Mouse (Mus musculus) megakaryocyte-erythroid progenitor cell, adult 5-6 weeks (primary cell): ENCODE measurements around the gene Ctdspl2. TPM values are rescaled to one million over a fixed set of nuclear protein-coding genes. Genes with fewer than 3 reads are reported as not detected.
"Not testable (repeated sequence)": the region's sequence is repeated elsewhere in the genome, so short reads cannot be mapped to it uniquely, and the experiment has no call there.

Source experiments
- ATAC-seq: replicated peaks from 2 replicates; pipeline ENCODE4 v1.8.0; 2016; ENCODE audit warnings: mild to moderate bottlenecking, inconsistent platforms; ENCODE audit not compliant: severe bottlenecking, poor library complexity, low FRiP score, low TSS enrichment
- total RNA-seq, 2 experiments: library from RNA; stranded (forward) in 1 of 2; stranded (reverse) in 1 of 2; fragments of 200-1000, 215-1000 nt in 1 of 2; fragments of >200 nt in 1 of 2; fragmentation: Nextera tagmentation in 1 of 2; gene quantifications; 2 replicates each; pipeline ENCODE4 v1.2.3; 2014 to 2017

Ctdspl2 gene
- 34.2 and 37.9 TPM in 2 replicates for total RNA-seq (2014; fragmentation: Nextera tagmentation)
- 62.2 and 78.4 TPM in 2 replicates for total RNA-seq (2017)

DNA sequence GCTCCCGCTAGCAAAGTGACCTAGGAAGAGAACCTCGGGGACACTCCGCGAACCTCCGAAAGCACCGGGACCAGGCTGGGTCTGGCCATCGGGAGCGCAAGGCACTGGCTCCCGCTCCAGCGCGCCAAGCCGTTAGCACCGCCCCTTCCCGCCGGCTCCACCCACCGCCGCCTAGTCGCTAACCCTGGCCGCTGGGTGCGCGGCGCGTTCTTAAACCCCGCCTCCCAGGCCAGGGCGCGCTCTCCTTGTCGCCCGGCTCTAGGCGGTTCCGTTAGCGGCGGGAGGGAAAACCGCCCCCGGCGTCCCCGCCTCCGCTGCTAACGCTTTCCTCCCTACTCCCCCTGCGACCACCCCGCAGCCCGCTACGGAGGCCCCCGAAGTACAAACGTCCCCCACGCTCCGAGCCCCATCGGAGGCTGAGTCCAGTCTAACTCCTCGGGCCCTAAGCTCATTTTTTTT lies at the start of gene Ctdspl2, which contains the start of gene Mageb3:
TSS of gene Ctdspl2 (plus strand) at position 237 of the 459 bp plus-strand sequence.
TSS of gene Mageb3 (minus strand) at position 328 of the 459 bp plus-strand sequence.
- peak; percentile 94 for ATAC-seq

DNA sequence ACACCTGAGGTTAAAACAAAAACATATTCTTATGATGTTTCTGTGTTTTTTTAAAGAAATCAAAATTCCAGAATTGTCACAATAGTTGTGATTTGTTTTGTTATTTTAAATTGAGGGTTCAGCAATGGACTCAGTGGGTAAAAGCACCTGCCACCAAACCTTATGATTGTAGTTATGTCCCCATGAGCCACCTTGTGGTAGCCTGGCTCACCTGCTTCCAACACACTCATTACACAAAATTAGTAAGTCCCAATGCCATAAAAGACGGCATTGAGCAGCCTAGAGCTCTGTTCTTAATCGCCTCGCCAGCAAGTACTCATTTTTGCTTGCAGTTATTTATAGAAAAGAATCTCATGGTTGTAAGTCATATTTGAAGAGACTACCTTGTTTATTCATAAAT lies 45.8 kb upstream of the Ctdspl2 start:
- no peak for ATAC-seq

DNA sequence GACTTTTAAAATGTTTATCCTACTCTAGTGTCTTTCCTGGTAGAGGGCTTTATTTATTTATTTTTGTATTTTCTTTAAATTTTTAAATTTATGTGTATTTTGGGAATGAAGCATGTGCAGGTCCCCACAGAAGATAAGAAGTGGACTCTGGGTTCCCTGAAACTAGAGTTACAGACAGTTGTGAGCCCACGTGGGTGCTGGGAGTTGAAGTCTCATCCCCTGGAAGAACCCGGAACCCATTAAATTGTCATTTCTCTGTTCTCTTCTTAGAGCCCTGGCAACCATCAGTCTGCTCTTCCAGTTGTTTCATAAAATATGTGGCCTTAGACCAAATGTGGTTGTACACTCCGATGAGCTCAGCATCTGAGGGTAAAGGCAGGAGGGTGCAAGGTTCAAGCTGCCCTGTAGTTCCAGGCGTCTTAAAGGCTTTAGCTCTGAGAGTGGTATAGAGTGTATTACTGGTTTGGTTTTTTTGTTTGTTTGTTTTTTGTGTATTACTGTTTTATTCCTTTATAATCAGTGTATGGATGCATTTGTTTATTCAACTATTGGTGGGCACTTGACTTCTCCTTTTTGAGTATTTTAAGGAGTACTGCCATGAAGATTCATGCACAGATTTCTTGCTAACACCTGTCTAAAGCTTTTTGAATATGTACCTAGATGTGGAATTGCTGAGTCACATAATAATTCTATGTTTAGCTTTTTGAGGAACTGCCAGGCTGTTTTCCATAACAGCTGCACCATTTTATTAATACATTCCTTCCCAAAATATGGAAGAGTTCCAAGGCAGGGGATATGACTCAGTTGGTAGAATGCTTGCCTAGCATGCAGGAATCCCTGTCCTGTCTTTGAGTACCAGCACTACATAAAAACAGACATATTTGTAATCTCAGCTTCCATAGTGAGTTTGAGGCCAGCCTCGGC lies 39.5 kb upstream of the Ctdspl2 start:
- no peak for ATAC-seq

DNA sequence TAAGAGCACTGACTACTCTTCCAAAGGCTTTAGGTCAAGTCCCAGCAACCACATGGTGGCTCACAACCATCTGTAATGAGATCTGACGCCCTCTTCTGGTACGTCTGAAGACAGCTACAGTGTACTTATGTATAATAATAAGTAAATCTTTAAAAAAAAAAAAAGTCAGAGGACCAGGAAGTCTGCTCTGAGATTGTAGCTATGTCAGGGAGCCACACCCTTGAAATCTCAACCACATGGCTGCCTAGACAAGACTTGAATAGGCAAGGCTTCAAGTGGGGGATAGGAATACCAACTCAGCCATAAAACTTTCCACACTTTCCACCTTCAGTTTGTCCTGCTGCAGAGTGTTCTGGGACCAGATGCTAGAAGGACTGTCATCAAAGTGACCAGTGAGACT lies 18.2 kb upstream of the Ctdspl2 start:
- ATAC-seq, result peak; percentile 44; the same call in 1 of the 2 replicates

DNA sequence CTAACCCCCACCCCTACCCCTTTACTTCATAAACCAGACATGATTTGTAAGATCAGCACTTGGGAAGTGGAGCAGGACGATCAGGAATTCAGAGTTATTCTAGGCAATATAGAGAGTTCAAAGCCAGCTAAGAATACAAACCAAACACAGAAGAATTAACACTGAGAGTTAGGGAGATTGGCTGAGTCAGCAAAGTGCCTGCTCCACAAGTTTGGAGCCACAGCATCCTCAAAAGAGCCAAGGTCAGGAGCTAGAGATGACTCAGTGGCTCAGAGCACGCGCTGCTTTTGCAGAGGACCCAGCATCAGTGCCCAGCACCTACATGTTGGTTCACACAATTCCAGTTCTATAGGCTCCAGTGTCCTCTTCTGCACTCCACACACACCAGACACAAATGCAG lies 12.4 kb upstream of the Ctdspl2 start:
- ATAC-seq, result no peak

DNA sequence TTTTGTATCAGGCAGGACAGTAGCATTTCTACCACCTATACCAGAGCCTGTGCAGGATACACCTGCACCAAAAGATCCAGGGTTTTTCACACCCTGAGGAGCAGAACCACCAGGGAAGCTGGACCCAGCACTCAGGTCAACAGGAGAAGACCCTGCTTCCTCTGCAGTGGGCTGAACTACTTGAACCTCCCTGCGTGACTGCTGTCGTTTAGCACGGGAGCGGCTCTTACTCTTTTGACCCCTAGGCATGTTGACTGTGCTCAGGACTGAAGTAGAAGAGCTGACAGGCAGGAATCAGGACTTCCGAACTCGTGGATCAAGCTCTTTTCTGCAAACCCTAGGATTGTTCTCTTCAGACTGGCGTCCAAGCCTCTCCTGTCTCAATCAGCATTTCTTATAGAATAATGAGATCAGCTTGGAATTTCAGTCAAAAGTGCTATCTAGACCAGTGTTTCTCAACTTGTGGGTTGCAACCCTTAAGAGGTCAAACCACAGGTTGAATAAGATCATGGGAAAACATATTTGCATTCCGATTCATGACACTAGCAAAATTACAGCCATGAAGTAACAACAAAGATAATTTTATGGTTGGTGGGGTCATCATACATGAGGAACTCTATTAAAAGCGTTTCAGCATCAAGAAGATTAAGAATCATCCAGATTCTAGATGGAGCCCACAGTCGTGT lies 687 bp upstream of the Ctdspl2 start:
- no peak for ATAC-seq

DNA sequence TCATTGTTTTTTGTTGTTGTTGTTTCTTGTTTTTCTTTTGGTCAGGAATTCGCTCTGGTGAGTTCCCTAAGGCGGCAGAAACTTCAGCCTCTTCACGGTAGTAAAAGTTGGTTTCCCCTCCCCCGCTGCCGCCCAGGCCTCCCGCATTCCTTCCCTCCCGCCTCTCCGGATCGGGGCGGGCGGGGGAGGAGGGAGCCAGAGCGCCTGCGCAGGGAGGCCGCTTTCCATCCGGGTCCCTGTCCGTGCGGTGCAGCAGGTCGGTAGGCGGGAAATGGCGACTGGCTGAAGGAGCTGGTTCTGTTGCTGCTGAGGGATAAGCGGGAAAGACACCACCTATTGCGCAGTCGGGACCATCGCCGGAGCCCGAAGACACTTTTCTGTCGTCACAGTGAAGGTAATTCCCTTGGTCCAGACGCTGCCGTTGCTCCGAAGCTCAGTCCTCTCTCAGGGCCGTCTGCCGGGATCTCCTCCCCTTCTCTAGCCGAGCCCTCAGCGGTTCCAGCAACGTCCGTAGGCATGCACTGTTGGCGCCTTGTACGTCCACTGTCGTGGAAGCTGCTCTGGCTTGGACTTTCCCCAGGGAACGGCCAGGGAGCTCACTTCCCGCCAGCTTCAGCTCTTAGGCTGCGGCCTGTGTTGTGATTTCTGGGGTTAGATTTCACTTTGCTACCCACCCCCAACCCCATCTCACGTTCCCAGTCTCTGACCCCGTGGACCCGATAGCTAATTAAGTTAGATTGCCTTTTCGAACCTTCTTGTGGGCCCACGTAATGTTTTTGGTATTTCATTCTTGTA lies 620 bp downstream of the Ctdspl2 start:
- ATAC-seq, result peak; percentile 83

DNA sequence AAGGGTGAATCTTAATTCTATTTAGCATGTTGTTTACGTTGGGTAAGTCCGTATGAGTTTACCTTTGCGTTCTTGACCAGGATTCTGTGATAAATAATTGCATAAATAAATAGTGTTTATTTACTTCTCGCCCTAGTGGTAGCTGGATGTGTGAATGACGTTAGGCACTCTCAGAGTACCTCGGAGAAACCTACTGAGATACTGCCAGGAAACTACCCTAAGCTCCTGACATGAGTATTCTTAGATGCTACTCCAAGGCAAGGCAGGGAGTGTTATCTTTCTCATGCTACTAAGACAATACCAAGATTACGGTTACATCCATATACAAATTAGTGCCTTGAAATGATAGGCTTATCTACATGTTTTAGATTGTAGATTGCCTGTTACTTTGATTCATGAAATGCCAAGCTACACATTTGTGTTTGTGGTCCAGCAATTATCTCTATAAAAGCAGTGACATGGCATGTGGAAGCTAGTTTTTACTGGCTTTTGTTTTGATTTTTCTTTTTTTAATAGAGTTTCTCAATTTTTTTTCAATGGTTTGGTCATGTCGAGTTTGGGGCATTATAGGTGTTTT lies 1.5 kb downstream of the Ctdspl2 start:
- no peak; the same call in 1 of the 2 replicates for ATAC-seq

DNA sequence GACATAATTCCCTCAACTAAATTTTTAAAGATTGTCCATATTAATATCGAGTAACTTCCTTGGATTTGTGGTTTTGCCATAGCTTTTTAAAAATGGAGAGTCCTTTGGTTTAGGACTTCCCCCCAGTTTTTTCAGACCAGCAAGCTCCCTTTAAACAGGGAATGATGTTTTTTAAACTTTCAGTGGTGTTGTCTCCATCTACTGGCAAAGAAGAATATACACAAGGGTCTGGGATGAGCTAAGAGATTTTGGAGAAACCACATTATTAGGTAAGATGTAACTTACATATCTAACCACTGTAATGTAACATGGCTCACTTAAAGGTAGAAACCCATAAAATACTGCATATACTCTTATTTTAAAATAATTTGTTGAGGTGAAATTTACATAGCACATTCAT lies 39.9 kb downstream of the Ctdspl2 start:
- no peak for ATAC-seq

DNA sequence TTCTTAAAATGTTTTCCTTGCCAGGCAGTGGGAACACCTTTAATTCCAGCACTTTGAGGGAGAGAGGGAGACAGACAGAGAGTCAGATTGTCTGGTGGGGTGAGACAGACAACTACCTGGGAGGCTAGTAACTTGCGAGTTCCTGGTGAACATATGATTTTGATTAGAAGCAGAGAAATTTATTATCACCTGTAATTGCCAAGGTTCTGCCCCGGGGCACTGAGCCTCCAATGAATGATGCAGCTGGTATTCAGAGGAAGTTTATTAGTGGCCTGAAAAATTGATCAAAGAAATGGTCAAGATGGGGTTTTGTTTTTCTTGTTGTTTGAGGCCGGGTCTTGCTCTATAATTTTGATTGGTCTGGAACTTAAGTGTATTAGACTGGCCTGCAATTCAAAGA lies 53.0 kb downstream of the Ctdspl2 start:
- ATAC-seq, result no peak

DNA sequence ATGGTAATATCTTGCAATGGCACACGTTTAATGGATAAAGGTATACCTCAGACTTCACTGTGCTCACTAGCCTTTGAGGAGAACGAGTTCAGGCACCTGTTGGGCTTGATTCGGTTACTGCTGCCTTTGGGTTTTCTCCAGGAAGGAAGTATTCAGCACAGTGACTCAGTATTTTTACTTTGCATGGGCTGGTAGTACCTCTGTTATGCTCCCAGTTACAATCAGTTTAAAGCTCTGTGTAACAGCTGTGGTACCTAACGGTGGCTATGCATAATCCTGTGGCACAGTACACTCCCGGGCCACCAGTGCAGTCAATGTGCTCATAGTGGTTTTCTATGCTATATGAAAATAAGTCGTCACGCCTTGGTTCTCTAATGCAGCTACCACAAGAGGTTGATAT lies 55.6 kb downstream of the Ctdspl2 start:
- peak; percentile 77 for ATAC-seq

DNA sequence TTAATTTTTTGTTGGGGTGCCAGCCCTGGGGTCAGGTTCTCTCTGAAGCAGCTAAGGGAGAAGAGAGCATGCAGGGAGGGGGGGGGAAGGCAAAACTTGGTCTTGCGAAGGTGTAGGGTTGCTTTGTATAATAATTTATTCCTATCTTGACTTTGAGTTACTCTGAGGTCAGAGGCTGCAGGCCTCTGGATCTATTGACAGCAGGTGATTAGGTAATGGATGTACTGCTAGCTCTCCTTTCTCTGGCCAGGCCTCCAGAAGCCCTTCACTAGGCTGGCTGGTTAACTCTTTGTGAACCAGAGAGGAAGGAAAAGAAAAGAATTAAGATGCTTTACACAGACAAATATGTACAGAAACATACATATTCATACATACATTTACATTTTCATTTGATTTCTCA lies 62.9 kb downstream of the Ctdspl2 start:
- ATAC-seq, result no peak

DNA sequence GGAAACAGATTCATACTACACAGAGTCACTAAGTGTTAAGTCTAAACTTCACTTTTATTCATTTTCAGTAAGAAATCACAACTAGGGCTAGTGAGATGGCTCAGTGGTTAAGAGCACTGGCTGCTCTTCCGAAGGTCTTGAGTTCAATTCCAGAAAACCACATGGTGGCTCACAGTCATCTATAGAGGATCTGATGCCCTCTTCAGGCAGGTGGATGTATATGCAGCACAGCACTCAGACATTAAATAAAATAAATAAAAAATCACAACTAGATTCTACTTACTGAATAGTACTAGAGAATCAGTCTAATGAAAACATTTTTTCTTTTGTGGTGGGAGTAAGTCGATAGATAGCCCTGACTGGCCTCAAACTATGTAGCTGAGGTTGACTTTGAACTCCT lies 66.5 kb downstream of the Ctdspl2 start:
- ATAC-seq, result peak; percentile 43; the same call in 1 of the 2 replicates

DNA sequence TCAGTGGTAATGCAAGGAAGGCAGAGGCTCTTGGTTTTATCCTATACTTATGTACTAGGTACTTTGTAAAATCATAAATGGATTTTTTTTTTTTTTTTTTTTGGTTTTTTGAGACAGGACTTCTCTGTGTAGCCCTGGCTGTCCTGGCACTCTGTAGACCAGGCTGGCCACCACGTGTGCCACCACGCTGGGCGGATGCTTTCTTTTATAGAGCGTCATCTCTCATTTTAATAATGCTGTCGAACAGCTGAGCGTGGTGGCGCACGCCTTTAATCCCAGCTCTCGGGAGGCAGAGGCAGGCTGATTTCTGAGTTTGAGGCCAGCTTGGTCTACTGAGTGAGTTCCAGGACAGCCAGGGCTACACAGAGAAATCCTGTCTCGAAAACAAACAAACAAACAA lies 71.3 kb downstream of the Ctdspl2 start:
- not testable (repeated sequence) for ATAC-seq

DNA sequence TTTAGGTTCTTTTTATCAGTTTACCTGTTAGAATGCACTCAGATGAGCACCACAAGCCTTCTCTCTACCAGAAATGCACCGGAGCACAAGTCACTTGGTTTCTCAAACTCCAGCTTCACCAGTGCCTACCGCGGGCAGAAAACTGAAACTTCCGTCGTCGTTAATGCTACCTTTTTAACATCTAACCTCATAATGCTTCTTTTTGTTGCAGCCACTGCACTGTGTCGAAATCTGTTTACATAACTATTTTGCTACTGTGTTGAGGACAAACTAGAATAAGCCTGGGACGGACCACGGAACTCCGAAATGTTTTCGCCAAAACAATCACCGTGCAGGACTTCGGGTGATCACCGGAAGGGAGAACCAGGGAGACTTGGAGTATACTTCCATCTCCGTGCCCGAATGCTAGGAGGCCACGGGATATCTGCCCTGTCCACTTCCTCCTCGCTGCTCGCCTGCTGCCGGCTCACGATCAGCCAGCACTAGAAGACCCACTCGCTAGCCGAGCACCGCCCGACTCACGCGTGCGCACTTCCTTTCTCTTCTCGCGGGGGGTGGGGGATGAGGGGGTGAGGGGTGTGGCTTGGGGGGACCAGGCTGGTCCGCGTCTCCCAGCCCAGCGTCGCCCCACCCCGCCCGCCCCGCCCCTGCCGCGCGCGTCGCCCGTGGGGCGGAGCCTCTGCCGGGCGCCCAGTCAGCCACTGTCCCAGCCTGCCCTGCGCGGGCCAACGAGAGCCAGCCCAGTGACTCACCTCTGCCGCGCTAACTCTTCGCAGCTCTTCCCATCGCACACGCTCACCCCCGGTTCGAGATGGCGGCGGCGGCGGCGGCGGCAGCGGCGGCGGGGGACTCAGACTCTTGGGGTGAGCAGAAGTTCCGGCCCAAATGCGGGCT lies 72.3 kb downstream of the Ctdspl2 start, which contains the start of gene Eif3j1:
TSS of gene Eif3j1 (plus strand) at position 685 of the 894 bp plus-strand sequence.
- ATAC-seq, result peak; percentile 95

DNA sequence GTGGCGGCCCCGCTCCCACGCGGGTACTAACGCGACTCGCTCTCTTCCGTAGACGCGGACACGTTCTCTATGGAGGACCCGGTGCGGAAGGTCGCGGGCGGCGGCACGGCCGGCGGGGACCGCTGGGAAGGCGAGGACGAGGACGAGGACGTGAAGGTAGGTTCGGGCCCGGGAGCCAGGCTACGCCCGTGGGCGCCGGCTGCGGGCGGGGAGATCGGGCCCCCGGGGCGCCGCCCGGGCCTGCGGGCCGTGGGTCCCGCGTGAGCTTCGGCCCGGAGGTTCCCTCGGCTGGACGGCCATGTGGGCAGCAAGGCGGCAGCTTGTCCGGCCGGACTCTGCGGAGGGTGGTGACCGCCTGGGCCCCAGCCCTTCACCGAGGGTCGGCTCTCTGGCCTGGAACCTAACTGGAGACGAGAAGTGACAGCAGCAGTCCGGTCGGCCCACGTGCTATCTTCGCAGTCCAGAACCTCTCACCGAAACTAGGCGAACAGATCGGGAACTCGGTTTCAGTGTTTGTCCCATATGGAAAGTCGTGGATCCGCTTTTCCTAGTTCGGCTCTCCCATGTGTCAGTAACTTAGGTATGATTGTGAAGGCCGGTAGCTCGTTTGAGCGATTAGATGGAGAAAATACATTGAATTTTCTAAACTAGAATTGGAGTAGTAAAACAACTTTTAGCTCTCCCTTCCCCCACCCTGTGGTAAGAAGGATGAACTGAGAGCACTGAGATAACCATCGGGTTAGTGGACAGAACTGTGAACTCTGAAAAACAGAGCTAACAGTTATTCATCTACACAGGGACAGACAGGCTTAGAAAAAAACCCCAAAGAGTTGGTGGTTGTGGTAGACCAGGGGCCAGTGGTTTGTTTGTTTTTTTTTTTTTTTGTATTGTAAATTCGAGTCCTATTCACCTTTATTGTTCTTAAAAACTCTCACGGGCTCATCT lies 73.2 kb downstream of the Ctdspl2 start:
- ATAC-seq, result peak; percentile 36; the same call in 1 of the 2 replicates

DNA sequence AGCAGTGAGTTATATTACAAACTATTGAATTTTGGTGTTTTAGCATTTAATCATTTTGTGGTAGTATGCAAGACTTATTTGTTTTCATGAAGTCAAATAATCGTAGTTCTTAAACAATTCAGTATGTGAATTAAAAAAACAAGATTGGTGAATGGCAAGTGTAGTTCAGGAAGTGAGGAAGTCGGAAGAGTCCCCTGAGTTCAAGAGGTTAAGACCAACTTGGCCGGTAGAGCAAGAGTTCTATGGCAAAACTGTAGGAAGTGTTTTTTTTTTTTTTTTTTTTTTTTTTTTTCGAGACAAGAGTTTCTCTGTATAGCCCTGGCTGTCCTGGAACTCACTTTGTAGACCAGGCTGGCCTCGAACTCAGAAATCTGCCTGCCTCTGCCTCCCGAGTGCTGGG lies 76.2 kb downstream of the Ctdspl2 start:
- no peak for ATAC-seq
